Mouse (Mus musculus): ENCODE measurements around the gene Arhgap24. TPM values are rescaled to one million over a fixed set of nuclear protein-coding genes. Genes with fewer than 3 reads are reported as not detected.

The Arhgap24 gene
- polyA plus RNA-seq, 1 experiment from 2014 or later, result 12.0 TPM

- Histone ChIP-seq H3K27ac (ENCODE audit: low read depth, low read length) (no peak overlapping the region), H3K27me3 (ENCODE audit: control insufficient read depth, insufficient read depth, low read length) (no peaks in the 10 kb centered on the region), H3K9ac (replicated peaks; ENCODE audit: low read depth, low read length) (no peak overlapping the region), H3K36me3 (ENCODE audit: control insufficient read depth, insufficient read depth, low read length) (no peaks in the 10 kb centered on the region), H3K9me3 (ENCODE audit: control insufficient read depth, low read length) (no peaks in the 10 kb centered on the region; the same call in 1 of the 2 replicates), H3K4me2 (ENCODE audit: low read depth, low read length) (no peak overlapping the region), H3K4me1 (ENCODE audit: control insufficient read depth, insufficient read depth, low read length) (no peaks in the 10 kb centered on the region), H3K4me3 (ENCODE audit: low read depth, low read length) (no peak overlapping the region)
- WGBS, result 76% methylated on average over 8 of the region's 8 CpGs
- no peak for ATAC-seq (ENCODE audit: low read depth)
Observed at GRCm38 (mm10) chr5:102578431-102578830, 97.2 kb downstream of the Arhgap24 start.

- Histone ChIP-seq H3K27me3 (ENCODE audit: control insufficient read depth, insufficient read depth, low read length) (no peaks in the 10 kb centered on the region), H3K4me1 (ENCODE audit: control insufficient read depth, insufficient read depth, low read length) (no peaks in the 10 kb centered on the region), H3K27ac (ENCODE audit: low read depth, low read length) (no peak overlapping the region), H3K36me3 (ENCODE audit: control insufficient read depth, insufficient read depth, low read length) (no peaks in the 10 kb centered on the region), H3K4me2 (ENCODE audit: low read depth, low read length) (no peak overlapping the region), H3K9ac (replicated peaks; ENCODE audit: low read depth, low read length) (no peak overlapping the region), H3K4me3 (ENCODE audit: low read depth, low read length) (no peak overlapping the region), H3K9me3 (ENCODE audit: control insufficient read depth, low read length) (no peaks in the 10 kb centered on the region)
- no peak for ATAC-seq (ENCODE audit: low read depth)
- WGBS, result 66% methylated on average over 6 of the region's 6 CpGs
Observed at GRCm38 (mm10) chr5:102582864-102583410, 101.7 kb downstream of the Arhgap24 start.

GRCm38 (mm10) chr5:102591422-102591821 is 110.2 kb downstream of the Arhgap24 start:
- H3K9me3 ChIP-seq (ENCODE audit: control insufficient read depth, low read length), result no peaks in the 10 kb centered on the region; the same call in 1 of the 2 replicates
- no peak overlapping the region for H3K4me2 ChIP-seq (ENCODE audit: low read depth, low read length)
- H3K27me3 ChIP-seq (ENCODE audit: control insufficient read depth, insufficient read depth, low read length), result no peaks in the 10 kb centered on the region
- H3K9ac ChIP-seq (replicated peaks; ENCODE audit: low read depth, low read length), result no peak overlapping the region
- H3K36me3 ChIP-seq (ENCODE audit: control insufficient read depth, insufficient read depth, low read length), result no peaks in the 10 kb centered on the region
- no peak overlapping the region for H3K4me3 ChIP-seq (ENCODE audit: low read depth, low read length)
- ATAC-seq (ENCODE audit: low read depth), result no peak
- no peaks in the 10 kb centered on the region for H3K4me1 ChIP-seq (ENCODE audit: control insufficient read depth, insufficient read depth, low read length)
- no peak overlapping the region for H3K27ac ChIP-seq (ENCODE audit: low read depth, low read length)
- WGBS, result 66% methylated on average over 1 of the region's 1 CpGs

GRCm38 (mm10) chr5:102593058-102593457 is 111.9 kb downstream of the Arhgap24 start:
- H3K4me1 ChIP-seq (ENCODE audit: control insufficient read depth, insufficient read depth, low read length), result no peaks in the 10 kb centered on the region
- no peak overlapping the region for H3K9ac ChIP-seq (replicated peaks; ENCODE audit: low read depth, low read length)
- no peaks in the 10 kb centered on the region for H3K27me3 ChIP-seq (ENCODE audit: control insufficient read depth, insufficient read depth, low read length)
- 27% methylated on average over 2 of the region's 2 CpGs for WGBS
- ATAC-seq (ENCODE audit: low read depth), result peak; percentile 61
- no peaks in the 10 kb centered on the region for H3K36me3 ChIP-seq (ENCODE audit: control insufficient read depth, insufficient read depth, low read length)
- H3K27ac ChIP-seq (ENCODE audit: low read depth, low read length), result no peak overlapping the region
- no peak overlapping the region for H3K4me2 ChIP-seq (ENCODE audit: low read depth, low read length)
- H3K4me3 ChIP-seq (ENCODE audit: low read depth, low read length), result no peak overlapping the region
- H3K9me3 ChIP-seq (ENCODE audit: control insufficient read depth, low read length), result no peaks in the 10 kb centered on the region; the same call in 1 of the 2 replicates

GRCm38 (mm10) chr5:102599102-102599501 is 117.9 kb downstream of the Arhgap24 start:
- no peak overlapping the region for H3K4me3 ChIP-seq (ENCODE audit: low read depth, low read length)
- no peak overlapping the region for H3K4me2 ChIP-seq (ENCODE audit: low read depth, low read length)
- H3K27me3 ChIP-seq (ENCODE audit: control insufficient read depth, insufficient read depth, low read length), result no peaks in the 10 kb centered on the region
- no peak for ATAC-seq (ENCODE audit: low read depth)
- H3K27ac ChIP-seq (ENCODE audit: low read depth, low read length), result no peak overlapping the region
- no peaks in the 10 kb centered on the region for H3K36me3 ChIP-seq (ENCODE audit: control insufficient read depth, insufficient read depth, low read length)
- H3K9ac ChIP-seq (replicated peaks; ENCODE audit: low read depth, low read length), result no peak overlapping the region
- no peaks in the 10 kb centered on the region; the same call in 1 of the 2 replicates for H3K9me3 ChIP-seq (ENCODE audit: control insufficient read depth, low read length)
- 93% methylated on average over 1 of the region's 1 CpGs for WGBS
- no peaks in the 10 kb centered on the region for H3K4me1 ChIP-seq (ENCODE audit: control insufficient read depth, insufficient read depth, low read length)

GRCm38 (mm10) chr5:102613571-102613970 is 132.4 kb downstream of the Arhgap24 start:
- H3K27me3 ChIP-seq (ENCODE audit: control insufficient read depth, insufficient read depth, low read length), result no peaks in the 10 kb centered on the region
- no peak overlapping the region for H3K27ac ChIP-seq (ENCODE audit: low read depth, low read length)
- H3K36me3 ChIP-seq (ENCODE audit: control insufficient read depth, insufficient read depth, low read length), result no peaks in the 10 kb centered on the region
- H3K4me2 ChIP-seq (ENCODE audit: low read depth, low read length), result no peak overlapping the region
- H3K4me3 ChIP-seq (ENCODE audit: low read depth, low read length), result no peak overlapping the region
- WGBS, result 84% methylated on average over 3 of the region's 3 CpGs
- H3K4me1 ChIP-seq (ENCODE audit: control insufficient read depth, insufficient read depth, low read length), result no peaks in the 10 kb centered on the region
- no peak overlapping the region for H3K9ac ChIP-seq (replicated peaks; ENCODE audit: low read depth, low read length)
- H3K9me3 ChIP-seq (ENCODE audit: control insufficient read depth, low read length), result no peaks in the 10 kb centered on the region
- no peak for ATAC-seq (ENCODE audit: low read depth)

GRCm38 (mm10) chr5:102614081-102614480 is 132.9 kb downstream of the Arhgap24 start:
- WGBS, result 90% methylated on average over 2 of the region's 2 CpGs
- H3K27me3 ChIP-seq (ENCODE audit: control insufficient read depth, insufficient read depth, low read length), result no peaks in the 10 kb centered on the region
- H3K27ac ChIP-seq (ENCODE audit: low read depth, low read length), result no peak overlapping the region
- H3K4me2 ChIP-seq (ENCODE audit: low read depth, low read length), result no peak overlapping the region
- ATAC-seq (ENCODE audit: low read depth), result no peak
- H3K9me3 ChIP-seq (ENCODE audit: control insufficient read depth, low read length), result no peaks in the 10 kb centered on the region
- H3K4me3 ChIP-seq (ENCODE audit: low read depth, low read length), result no peak overlapping the region
- no peaks in the 10 kb centered on the region for H3K4me1 ChIP-seq (ENCODE audit: control insufficient read depth, insufficient read depth, low read length)
- no peaks in the 10 kb centered on the region for H3K36me3 ChIP-seq (ENCODE audit: control insufficient read depth, insufficient read depth, low read length)
- no peak overlapping the region for H3K9ac ChIP-seq (replicated peaks; ENCODE audit: low read depth, low read length)

- Histone ChIP-seq H3K9me3 (ENCODE audit: control insufficient read depth, low read length) (no peaks in the 10 kb centered on the region), H3K9ac (replicated peaks; ENCODE audit: low read depth, low read length) (no peak overlapping the region), H3K4me1 (ENCODE audit: control insufficient read depth, insufficient read depth, low read length) (no peaks in the 10 kb centered on the region), H3K27me3 (ENCODE audit: control insufficient read depth, insufficient read depth, low read length) (no peaks in the 10 kb centered on the region), H3K27ac (ENCODE audit: low read depth, low read length) (no peak overlapping the region), H3K4me2 (ENCODE audit: low read depth, low read length) (no peak overlapping the region), H3K36me3 (ENCODE audit: control insufficient read depth, insufficient read depth, low read length) (no peaks in the 10 kb centered on the region), H3K4me3 (ENCODE audit: low read depth, low read length) (no peak overlapping the region)
- no peak for ATAC-seq (ENCODE audit: low read depth)
- WGBS, result 94% methylated on average over 6 of the region's 6 CpGs
Observed at GRCm38 (mm10) chr5:102615249-102615648, 134.1 kb downstream of the Arhgap24 start.

- H3K4me2 ChIP-seq (ENCODE audit: low read depth, low read length), result no peak overlapping the region
- H3K9ac ChIP-seq (replicated peaks; ENCODE audit: low read depth, low read length), result no peak overlapping the region
- ATAC-seq (ENCODE audit: low read depth), result no peak
- WGBS, result 83% methylated on average over 1 of the region's 1 CpGs
- H3K36me3 ChIP-seq (ENCODE audit: control insufficient read depth, insufficient read depth, low read length), result no peaks in the 10 kb centered on the region
- no peak overlapping the region for H3K27ac ChIP-seq (ENCODE audit: low read depth, low read length)
- H3K4me1 ChIP-seq (ENCODE audit: control insufficient read depth, insufficient read depth, low read length), result no peaks in the 10 kb centered on the region
- no peaks in the 10 kb centered on the region for H3K9me3 ChIP-seq (ENCODE audit: control insufficient read depth, low read length)
- H3K4me3 ChIP-seq (ENCODE audit: low read depth, low read length), result no peak overlapping the region
- no peaks in the 10 kb centered on the region for H3K27me3 ChIP-seq (ENCODE audit: control insufficient read depth, insufficient read depth, low read length)
Observed at GRCm38 (mm10) chr5:102621036-102621435, 139.8 kb downstream of the Arhgap24 start.

Data from neural tube, embryonic 14.5 days (tissue).